Mouse (Mus musculus): Measurements from ENCODE around the gene Gpr101. TPM values are rescaled to one million over a fixed set of nuclear protein-coding genes. Genes with fewer than 3 reads are reported as not detected.

Gpr101 gene
- total RNA-seq (2021): not detected
- long read RNA-seq, experiment 1: 0 reads
- long read RNA-seq, experiment 2: 0 reads

DNA sequence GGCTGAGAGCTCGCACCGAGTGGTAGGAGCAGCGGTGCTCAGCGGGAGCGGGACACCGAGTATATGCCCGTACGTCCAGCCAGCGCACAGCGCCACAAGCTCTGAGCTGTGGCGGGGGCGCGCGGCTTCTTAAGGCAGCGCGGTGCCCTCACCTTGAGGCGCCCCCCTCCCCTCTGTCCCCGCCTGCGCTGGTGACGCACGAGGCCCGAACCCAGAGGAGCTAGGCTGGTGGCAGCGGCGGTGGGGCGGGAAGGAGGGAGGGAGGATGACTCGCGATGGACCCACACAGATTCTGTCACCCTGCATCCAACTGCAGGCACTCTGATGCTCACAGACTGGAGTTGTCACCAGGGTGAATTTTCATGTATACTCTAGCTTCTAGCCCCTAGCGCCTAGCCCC lies at the start of gene Gpr101:
TSS of gene Gpr101 (minus strand) at position 124 of the 400 bp plus-strand sequence.
- intact Hi-C loops (cut with DNase I): no loop called here
- DNase-seq: no peak

DNA sequence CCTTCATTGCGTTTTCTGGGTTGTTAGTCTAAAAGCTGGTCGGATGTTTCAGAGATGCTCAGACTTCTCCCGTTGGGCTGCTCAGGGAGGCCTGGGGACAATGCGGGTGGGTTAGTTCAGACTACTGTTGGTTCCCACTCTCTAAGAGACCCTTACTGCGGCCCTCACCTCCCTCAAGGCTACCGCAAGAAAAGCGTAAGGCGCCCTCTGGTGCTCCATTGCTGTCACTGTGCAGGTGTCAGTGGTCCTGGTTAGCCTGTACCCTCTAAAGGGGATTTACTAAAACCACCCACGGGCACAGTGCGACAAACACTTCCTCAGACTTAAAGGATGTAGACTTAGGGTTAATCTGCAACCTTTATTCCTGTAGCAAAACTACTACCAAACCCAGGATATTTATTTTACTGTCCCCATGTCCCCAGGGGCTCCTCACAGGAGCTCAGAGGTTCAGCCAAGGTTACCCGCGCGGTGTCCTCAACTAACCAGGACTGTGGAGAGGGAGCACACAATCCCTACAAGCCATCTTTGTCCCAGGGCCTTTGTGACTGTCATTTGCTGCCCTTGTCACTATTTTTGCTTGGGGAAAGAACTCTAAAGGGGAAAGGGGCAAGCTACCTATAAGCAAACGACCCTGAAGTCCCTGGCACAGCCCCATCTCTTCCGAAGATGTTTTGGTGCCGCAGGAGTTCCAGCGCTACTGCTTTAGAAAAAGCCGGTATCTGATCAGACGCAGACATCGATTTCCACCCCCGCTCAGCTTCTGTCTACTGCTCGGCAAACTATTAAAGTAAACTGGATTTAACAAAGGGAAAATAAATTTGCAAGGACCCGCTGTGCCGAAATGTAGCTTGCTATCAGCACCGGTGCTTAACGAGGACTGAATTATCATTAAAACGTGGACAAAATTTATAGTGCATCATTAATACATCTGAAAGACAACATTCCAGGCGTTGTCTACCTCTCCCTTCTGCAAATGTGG lies 17.8 kb upstream of the Gpr101 start:
- no peak for DNase-seq
- intact Hi-C loops (cut with DNase I): no loop called here

DNA sequence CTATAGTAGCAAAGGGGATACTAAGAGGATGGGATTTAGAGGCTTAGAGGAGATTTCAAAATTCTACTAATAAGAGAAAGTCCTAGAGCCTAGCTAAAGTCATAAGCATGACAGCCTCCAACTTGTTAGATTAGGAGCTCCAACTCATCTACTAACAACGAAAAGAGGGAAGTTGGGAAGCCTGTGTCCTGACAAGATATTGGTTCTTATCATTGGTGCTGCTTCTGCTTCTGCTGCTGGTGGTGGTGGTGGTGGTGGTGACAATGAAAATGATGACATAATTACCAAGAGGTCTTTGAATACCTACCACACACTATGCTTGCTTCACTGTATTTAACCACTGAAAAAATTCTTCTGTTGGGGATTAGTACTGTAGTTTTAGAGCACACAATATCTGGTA lies 2.7 kb upstream of the Gpr101 start:
- intact Hi-C loops (cut with DNase I): no loop called here
- no peak for DNase-seq

Other genes starting within 250 kb of the Gpr101 start
- 10 to 100 TPM; 50.7 to 63.4 TPM for gene Arhgef6, start 165.0 kb downstream of the Gpr101 start, total RNA-seq (2021)
- gene Rbmx, start 110.7 kb downstream of the Gpr101 start, total RNA-seq (2021): 10 to 100 TPM; 32.9 to 35.8 TPM
- not detected for gene Gm364, start 94.6 kb downstream of the Gpr101 start, total RNA-seq (2021)

Data from heart, postnatal 14 days (tissue).